Mouse (Mus musculus): ENCODE results near the gene Abcc1. TPM values are rescaled to one million over a fixed set of nuclear protein-coding genes. Genes with fewer than 3 reads are reported as not detected.

Gene Abcc1
- polyA plus RNA-seq, 1 experiment from 2014 or later, result 3.7 TPM

DNA sequence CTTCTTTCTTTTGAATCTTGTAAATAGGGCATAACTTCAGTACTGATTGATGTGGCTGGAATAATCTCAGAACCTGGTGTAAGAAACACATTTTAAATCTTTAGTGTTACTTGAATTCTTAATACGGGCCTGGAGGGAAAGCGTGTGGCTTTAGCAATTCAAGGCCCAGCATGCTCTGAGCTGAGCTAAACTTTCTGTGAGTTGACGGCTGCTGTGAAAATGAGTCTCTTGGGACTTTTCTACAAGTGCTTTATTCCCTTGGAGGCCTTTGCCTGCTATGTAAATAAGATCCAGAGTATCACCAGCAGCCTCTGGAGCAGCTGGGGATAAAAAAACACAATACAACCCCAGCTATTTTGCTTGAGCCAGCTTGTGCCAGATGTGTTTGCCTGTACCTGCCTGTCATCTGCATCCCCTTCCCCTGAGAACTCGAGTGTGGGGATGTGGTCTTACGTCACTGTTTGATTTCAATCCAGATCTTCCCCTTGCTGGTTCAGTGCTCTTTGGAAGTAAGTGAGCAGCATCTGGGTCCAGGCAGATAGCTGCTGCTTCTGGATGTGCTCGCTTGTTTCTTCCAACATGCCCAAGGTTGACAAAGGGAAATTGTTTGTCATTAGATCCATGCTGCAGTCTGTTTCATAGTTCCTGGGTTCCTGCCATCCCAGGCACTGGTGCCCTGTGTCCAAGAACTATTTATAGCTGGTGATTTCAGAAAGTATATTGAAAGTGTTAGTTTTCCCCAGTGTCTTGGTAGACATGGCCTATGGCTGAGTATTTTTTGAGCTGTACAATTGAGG lies 82.9 kb downstream of the Abcc1 start:
- ATAC-seq (ENCODE audit: extremely low read depth, insufficient number of reproducible peaks, low FRiP score, low TSS enrichment), result no peak
- 62% methylated on average over 6 of the region's 6 CpGs for WGBS
- peaks cover 15% of the 10 kb centered on the region for H3K4me1 ChIP-seq
- H3K27ac ChIP-seq (replicated peaks), result peak overlapping the region; percentile 6; the same call in 1 of the 2 replicates
- no peaks in the 10 kb centered on the region for H3K36me3 ChIP-seq
- no peak overlapping the region for H3K4me2 ChIP-seq
- H3K9ac ChIP-seq, result no peak overlapping the region
- no peaks in the 10 kb centered on the region for H3K9me3 ChIP-seq
- H3K27me3 ChIP-seq (replicated peaks), result 0 out of 2 replicates have a peak, but pooled peaks cover 3% of the 10 kb centered on the region
- H3K4me3 ChIP-seq, result no peak overlapping the region

GRCm38 (mm10) chr16:14445197-14445596 lies 83.8 kb downstream of the Abcc1 start:
- H3K4me3 ChIP-seq, result no peak overlapping the region
- no peak overlapping the region for H3K4me2 ChIP-seq
- WGBS, result 68% methylated on average over 6 of the region's 6 CpGs
- H3K9me3 ChIP-seq, result no peaks in the 10 kb centered on the region
- ATAC-seq (ENCODE audit: extremely low read depth, insufficient number of reproducible peaks, low FRiP score, low TSS enrichment), result no peak
- 0 out of 2 replicates have a peak, but pooled peaks cover 3% of the 10 kb centered on the region for H3K27me3 ChIP-seq (replicated peaks)
- H3K36me3 ChIP-seq, result no peaks in the 10 kb centered on the region
- H3K4me1 ChIP-seq, result peaks cover 15% of the 10 kb centered on the region
- no peak overlapping the region for H3K9ac ChIP-seq
- H3K27ac ChIP-seq (replicated peaks), result peak overlapping the region; percentile 6; the same call in 1 of the 2 replicates

GRCm38 (mm10) chr16:14447366-14447765 lies 86.0 kb downstream of the Abcc1 start:
- 0 out of 2 replicates have a peak, but pooled peaks cover 3% of the 10 kb centered on the region for H3K27me3 ChIP-seq (replicated peaks)

DNA sequence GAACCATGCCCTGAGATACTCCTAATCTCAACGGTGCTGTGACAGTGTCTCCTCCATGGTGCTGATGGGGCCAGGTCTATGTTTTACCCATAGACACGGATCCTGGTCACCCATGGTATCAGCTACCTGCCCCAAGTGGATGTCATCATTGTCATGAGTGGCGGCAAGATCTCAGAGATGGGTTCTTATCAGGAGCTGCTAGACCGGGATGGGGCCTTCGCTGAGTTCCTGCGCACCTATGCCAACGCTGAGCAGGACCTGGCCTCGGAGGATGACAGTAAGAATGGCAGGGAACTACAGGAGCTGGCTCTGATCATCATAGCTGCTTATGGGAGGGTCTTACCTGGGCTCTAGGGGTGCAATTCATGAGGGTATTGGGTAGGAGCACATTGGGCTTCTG lies 86.9 kb downstream of the Abcc1 start:
- Histone ChIP-seq H3K4me3 (no peak overlapping the region), H3K4me1 (peaks cover 21% of the 10 kb centered on the region), H3K27me3 (replicated peaks) (0 out of 2 replicates have a peak, but pooled peaks cover 9% of the 10 kb centered on the region), H3K9ac (no peak overlapping the region), H3K9me3 (no peaks in the 10 kb centered on the region), H3K27ac (replicated peaks) (no peak overlapping the region), H3K36me3 (no peaks in the 10 kb centered on the region), H3K4me2 (no peak overlapping the region)
- no peak for ATAC-seq (ENCODE audit: extremely low read depth, insufficient number of reproducible peaks, low FRiP score, low TSS enrichment)
- WGBS, result 85% methylated on average over 8 of the region's 8 CpGs

More at GRCm38 (mm10) chr16:14447366-14447765, 86.0 kb downstream of the Abcc1 start:
- H3K9me3 ChIP-seq, result no peaks in the 10 kb centered on the region
- WGBS, result 83% methylated on average over 4 of the region's 4 CpGs
- no peak overlapping the region for H3K27ac ChIP-seq (replicated peaks)
- no peak for ATAC-seq (ENCODE audit: extremely low read depth, insufficient number of reproducible peaks, low FRiP score, low TSS enrichment)
- no peak overlapping the region for H3K4me3 ChIP-seq
- no peaks in the 10 kb centered on the region for H3K36me3 ChIP-seq
- H3K4me2 ChIP-seq, result no peak overlapping the region
- H3K4me1 ChIP-seq, result peaks cover 21% of the 10 kb centered on the region
- no peak overlapping the region for H3K9ac ChIP-seq

- H3K9ac ChIP-seq, result no peak overlapping the region
- H3K4me1 ChIP-seq, result peaks cover 10% of the 10 kb centered on the region
- no peak overlapping the region for H3K27ac ChIP-seq (replicated peaks)
- no peaks in the 10 kb centered on the region for H3K36me3 ChIP-seq
- ATAC-seq (ENCODE audit: extremely low read depth, insufficient number of reproducible peaks, low FRiP score, low TSS enrichment), result no peak
- H3K9me3 ChIP-seq, result no peaks in the 10 kb centered on the region
- H3K4me3 ChIP-seq, result no peak overlapping the region
- WGBS, result 68% methylated on average over 4 of the region's 4 CpGs
- H3K27me3 ChIP-seq (replicated peaks), result 0 out of 2 replicates have a peak, but pooled peaks cover 13% of the 10 kb centered on the region
- no peak overlapping the region for H3K4me2 ChIP-seq
These were observed 88.5 kb downstream of the Abcc1 start for GRCm38 (mm10) chr16:14449861-14450260.

- 52% methylated on average over 5 of the region's 5 CpGs for WGBS
- Histone ChIP-seq H3K36me3 (no peaks in the 10 kb centered on the region), H3K4me3 (no peak overlapping the region), H3K9ac (no peak overlapping the region), H3K27me3 (replicated peaks) (0 out of 2 replicates have a peak, but pooled peaks cover 13% of the 10 kb centered on the region), H3K4me2 (no peak overlapping the region), H3K27ac (replicated peaks) (no peak overlapping the region), H3K9me3 (no peaks in the 10 kb centered on the region), H3K4me1 (peaks cover 6% of the 10 kb centered on the region)
- no peak for ATAC-seq (ENCODE audit: extremely low read depth, insufficient number of reproducible peaks, low FRiP score, low TSS enrichment)
These were observed 90.2 kb downstream of the Abcc1 start for GRCm38 (mm10) chr16:14451374-14452046.

- H3K4me1 ChIP-seq, result no peaks in the 10 kb centered on the region
- H3K4me3 ChIP-seq, result no peak overlapping the region
- H3K4me2 ChIP-seq, result no peak overlapping the region
- 84% methylated on average over 2 of the region's 2 CpGs for WGBS
- peaks cover 20% of the 10 kb centered on the region; the same call in 1 of the 2 replicates for H3K36me3 ChIP-seq
- H3K27ac ChIP-seq (replicated peaks), result no peak overlapping the region
- H3K27me3 ChIP-seq (replicated peaks), result no peaks in the 10 kb centered on the region
- no peak overlapping the region for H3K9ac ChIP-seq
- no peak for ATAC-seq (ENCODE audit: extremely low read depth, insufficient number of reproducible peaks, low FRiP score, low TSS enrichment)
- H3K9me3 ChIP-seq, result no peaks in the 10 kb centered on the region
These were observed 101.2 kb downstream of the Abcc1 start for GRCm38 (mm10) chr16:14462535-14462934.

- H3K9me3 ChIP-seq, result no peaks in the 10 kb centered on the region
- no peaks in the 10 kb centered on the region for H3K27me3 ChIP-seq (replicated peaks)
- no peak overlapping the region for H3K4me2 ChIP-seq
- no peak for ATAC-seq (ENCODE audit: extremely low read depth, insufficient number of reproducible peaks, low FRiP score, low TSS enrichment)
- peaks cover 16% of the 10 kb centered on the region; the same call in 1 of the 2 replicates for H3K36me3 ChIP-seq
- no peaks in the 10 kb centered on the region for H3K4me1 ChIP-seq
- H3K4me3 ChIP-seq, result no peak overlapping the region
- 86% methylated on average over 6 of the region's 6 CpGs for WGBS
- H3K27ac ChIP-seq (replicated peaks), result no peak overlapping the region
- no peak overlapping the region for H3K9ac ChIP-seq
These were observed 103.7 kb downstream of the Abcc1 start for GRCm38 (mm10) chr16:14465016-14465415.

- Histone ChIP-seq H3K36me3 (peaks cover 13% of the 10 kb centered on the region; the same call in 1 of the 2 replicates), H3K9ac (no peak overlapping the region), H3K4me2 (no peak overlapping the region), H3K4me3 (no peak overlapping the region), H3K9me3 (no peaks in the 10 kb centered on the region), H3K4me1 (no peaks in the 10 kb centered on the region), H3K27me3 (replicated peaks) (no peaks in the 10 kb centered on the region; the same call in 1 of the 2 replicates), H3K27ac (replicated peaks) (no peak overlapping the region)
- ATAC-seq (ENCODE audit: extremely low read depth, insufficient number of reproducible peaks, low FRiP score, low TSS enrichment), result no peak
- WGBS, result 69% methylated on average over 2 of the region's 2 CpGs
These were observed 107.0 kb downstream of the Abcc1 start for GRCm38 (mm10) chr16:14468351-14468750.

DNA sequence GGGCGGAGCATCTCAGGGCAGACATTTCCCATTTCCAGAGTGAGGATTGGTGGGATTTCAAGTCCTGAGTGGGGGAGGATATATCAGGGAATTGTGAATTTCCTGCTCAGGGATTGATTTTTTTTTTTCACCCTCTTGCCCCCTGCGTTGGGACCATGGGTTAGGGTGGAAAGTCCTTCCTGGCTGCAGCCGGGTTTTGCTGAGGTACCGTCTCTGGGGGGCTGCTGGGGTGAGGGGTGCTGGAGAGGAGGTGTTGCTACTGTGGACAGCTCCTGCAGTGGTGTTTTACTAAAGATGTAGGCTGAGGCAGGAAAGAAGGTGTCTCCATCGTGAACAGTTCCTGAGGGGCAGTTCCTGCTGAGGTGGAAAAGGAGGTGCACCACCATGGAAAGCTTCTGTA lies 107.5 kb downstream of the Abcc1 start:
- no peak overlapping the region for H3K4me2 ChIP-seq
- no peak for ATAC-seq (ENCODE audit: extremely low read depth, insufficient number of reproducible peaks, low FRiP score, low TSS enrichment)
- WGBS, result 83% methylated on average over 5 of the region's 5 CpGs
- H3K27me3 ChIP-seq (replicated peaks), result no peaks in the 10 kb centered on the region; the same call in 1 of the 2 replicates
- H3K27ac ChIP-seq (replicated peaks), result no peak overlapping the region
- no peak overlapping the region for H3K4me3 ChIP-seq
- no peaks in the 10 kb centered on the region for H3K9me3 ChIP-seq
- no peaks in the 10 kb centered on the region for H3K4me1 ChIP-seq
- peaks cover 13% of the 10 kb centered on the region; the same call in 1 of the 2 replicates for H3K36me3 ChIP-seq
- no peak overlapping the region for H3K9ac ChIP-seq

DNA sequence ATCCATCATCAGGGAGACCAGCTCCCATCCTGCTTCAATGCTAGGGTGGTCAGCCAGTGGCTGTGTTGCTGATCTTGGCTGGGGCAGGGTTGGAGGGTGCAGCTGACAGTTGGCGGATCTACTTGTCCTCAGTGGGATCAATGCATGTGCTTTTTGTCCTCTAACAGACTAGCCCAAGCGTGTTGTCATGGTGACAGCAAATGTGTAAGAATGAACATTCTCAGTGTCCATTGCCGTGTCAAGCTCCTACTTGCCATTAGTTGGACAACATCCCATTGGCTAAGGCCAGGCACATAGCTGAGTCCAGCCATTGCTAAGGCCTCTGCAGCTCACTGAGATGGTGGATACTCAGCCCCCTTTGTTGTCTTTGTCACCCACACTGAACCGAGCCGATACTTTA lies 110.8 kb downstream of the Abcc1 start:
- Histone ChIP-seq H3K27ac (replicated peaks) (no peak overlapping the region), H3K36me3 (peaks cover 7% of the 10 kb centered on the region; the same call in 1 of the 2 replicates), H3K4me1 (no peaks in the 10 kb centered on the region), H3K9ac (no peak overlapping the region), H3K27me3 (replicated peaks) (no peaks in the 10 kb centered on the region; the same call in 1 of the 2 replicates), H3K4me3 (no peak overlapping the region), H3K9me3 (no peaks in the 10 kb centered on the region), H3K4me2 (no peak overlapping the region)
- no peak for ATAC-seq (ENCODE audit: extremely low read depth, insufficient number of reproducible peaks, low FRiP score, low TSS enrichment)
- 81% methylated on average over 5 of the region's 5 CpGs for WGBS
